Mouse (Mus musculus) megakaryocyte-erythroid progenitor cell, adult 5-6 weeks (primary cell): ENCODE data around the gene Inhbc. TPM values are rescaled to one million over a fixed set of nuclear protein-coding genes. Genes with fewer than 3 reads are reported as not detected.
"Not testable (repeated sequence)": the region's sequence is repeated elsewhere in the genome, so short reads cannot be mapped to it uniquely, and the experiment has no call there.

Experiments
- ATAC-seq: replicated peaks from 2 replicates; pipeline ENCODE4 v1.8.0; 2016; ENCODE audit warnings: mild to moderate bottlenecking, inconsistent platforms; ENCODE audit not compliant: severe bottlenecking, poor library complexity, low FRiP score, low TSS enrichment
- total RNA-seq, 2 experiments: library from RNA; stranded (forward) in 1 of 2; stranded (reverse) in 1 of 2; fragments of 200-1000, 215-1000 nt in 1 of 2; fragments of >200 nt in 1 of 2; fragmentation: Nextera tagmentation in 1 of 2; gene quantifications; 2 replicates each; pipeline ENCODE4 v1.2.3; 2014 to 2017

Gene Inhbc
- total RNA-seq, 2 experiments from 2014 or later = not detected

DNA sequence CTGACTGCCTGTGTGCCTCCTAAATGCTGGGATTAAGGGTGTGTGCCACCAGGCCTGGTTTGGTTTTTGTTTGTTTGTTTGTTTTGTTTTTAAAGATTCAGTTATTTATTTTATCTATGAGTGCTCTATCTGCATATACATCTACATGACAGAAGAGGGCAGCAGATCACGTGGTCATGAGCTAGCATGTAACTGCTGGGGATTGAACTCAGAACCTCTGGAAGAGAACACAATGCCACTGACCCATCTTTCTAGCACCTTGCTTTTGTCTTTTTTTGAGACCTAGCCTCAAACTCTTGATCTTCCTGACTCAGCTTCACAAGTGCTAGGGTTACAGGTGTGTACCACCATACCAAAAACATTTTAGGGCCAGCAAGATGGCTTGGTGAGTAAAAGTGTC is 35.0 kb downstream of the Inhbc start:
- ATAC-seq = no peak

DNA sequence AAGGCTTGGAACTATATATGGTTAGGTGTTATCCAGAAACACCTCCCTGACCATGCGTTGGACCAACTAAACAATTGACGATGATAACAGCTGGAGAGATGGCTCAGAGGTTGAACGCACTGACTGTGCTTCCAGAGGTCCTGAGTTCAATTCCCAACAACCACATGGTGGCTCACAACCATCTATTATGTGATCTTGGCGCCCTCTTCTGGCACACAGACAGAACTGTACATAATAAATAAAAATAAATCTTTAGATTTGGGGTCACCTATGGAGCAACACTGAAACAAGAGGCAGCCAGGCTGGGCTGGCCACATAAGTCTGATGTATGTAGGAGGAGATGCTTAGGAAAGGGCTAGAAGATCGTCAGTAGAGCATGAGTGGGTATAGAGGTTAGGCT is 37.1 kb downstream of the Inhbc start:
- ATAC-seq = no peak

DNA sequence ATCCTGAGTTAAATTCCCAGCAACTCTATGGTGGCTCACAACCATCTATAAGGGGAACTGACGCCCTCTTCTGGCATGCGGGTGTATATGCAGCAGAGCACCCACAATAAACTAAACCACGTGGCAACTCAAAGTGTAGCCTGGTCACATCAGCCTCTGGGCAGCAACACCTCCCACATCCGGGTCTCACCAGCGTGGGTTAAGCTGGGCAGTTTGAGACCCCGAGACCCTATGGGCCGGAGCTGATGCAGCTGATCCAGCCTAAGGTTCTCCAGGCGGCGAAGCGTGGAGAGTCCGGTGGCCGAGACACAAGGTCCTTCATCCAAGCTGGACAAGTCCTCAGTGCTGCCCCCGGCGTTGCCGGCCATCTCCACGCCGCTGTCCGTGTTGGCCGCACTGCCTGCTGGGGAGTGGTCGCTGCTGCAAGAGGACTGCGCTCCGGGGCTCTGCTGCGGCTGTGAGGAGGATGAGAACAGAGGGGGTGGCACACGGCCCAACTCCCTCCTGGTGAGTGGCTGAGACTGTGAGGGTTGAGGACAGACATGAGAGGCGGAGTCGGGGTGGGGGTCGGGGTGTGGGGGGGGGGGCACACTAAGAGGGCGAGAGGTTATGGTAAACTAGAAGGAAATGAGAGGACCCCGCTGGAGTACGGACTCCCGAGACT is 37.9 kb downstream of the Inhbc start:
- ATAC-seq = peak; percentile 42

DNA sequence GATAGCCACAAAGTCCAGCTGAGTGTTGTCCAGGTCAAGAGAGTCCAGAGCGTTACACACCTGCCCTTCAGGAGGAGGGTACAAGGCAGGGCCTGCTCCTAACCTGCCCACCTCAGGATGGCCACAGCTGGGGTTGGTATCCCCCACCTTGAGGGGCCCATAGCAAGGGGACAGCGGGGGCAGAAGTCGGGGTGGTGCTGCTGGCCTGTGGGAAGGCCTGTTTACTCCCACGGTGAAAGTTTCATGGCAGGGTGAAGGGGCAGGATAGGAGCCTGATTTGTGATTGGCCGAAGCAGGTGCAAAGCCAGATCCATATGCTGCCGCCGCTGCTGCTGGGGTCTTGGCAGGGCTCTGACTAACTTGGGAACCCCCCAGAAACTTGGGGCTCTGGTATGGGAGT is 40.0 kb downstream of the Inhbc start:
- no peak for ATAC-seq

DNA sequence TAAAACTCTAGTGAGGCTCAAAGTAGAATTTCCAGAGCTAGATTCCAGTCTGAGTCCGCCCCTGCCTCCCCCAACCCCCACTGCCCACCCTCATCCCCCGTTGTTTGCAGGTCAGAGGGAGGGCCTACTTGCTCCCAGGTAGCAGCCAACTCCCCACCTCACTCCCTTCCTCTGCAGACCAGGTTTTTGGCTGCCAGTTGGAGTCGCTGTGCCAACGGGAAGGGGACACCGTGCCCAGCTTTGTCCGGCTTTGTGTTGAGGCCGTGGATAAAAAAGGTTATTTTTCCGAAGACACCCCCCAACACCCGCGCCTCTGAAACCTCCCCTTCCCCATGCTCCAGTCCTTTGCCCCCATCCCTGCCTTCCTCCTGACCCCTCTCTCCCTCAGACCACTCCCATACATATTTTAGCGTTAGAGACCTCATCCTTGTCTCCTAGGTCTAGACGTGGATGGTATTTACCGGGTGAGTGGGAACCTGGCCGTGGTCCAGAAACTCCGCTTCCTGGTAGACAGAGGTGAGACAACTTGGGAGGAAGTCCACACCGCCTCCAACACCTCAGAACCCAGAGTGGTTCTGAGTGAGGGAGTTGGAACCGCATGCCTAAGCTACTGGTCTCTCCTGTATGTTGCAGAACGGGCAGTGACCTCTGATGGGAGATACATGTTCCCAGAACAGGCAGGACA is 42.6 kb downstream of the Inhbc start:
- ATAC-seq = no peak

DNA sequence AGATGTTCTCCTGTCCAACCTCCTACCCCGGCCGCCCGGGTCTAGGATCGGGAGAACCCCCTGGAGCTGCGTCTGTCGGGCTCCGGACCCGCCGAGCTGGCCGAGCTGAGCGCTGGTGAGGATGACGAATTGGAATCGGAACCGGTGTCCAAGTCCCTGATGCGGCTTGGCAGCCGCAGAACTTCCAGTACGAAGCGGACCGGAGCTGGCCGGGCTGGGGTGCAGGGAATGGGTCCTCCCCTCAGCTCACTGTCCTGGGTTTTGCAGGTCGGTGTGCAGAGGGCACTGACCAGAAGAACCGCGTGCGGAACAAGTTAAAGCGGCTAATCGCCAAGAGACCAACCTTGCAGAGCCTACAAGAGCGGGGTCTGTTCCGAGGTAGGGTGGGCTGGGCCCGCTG is 43.4 kb downstream of the Inhbc start:
- ATAC-seq = no peak

DNA sequence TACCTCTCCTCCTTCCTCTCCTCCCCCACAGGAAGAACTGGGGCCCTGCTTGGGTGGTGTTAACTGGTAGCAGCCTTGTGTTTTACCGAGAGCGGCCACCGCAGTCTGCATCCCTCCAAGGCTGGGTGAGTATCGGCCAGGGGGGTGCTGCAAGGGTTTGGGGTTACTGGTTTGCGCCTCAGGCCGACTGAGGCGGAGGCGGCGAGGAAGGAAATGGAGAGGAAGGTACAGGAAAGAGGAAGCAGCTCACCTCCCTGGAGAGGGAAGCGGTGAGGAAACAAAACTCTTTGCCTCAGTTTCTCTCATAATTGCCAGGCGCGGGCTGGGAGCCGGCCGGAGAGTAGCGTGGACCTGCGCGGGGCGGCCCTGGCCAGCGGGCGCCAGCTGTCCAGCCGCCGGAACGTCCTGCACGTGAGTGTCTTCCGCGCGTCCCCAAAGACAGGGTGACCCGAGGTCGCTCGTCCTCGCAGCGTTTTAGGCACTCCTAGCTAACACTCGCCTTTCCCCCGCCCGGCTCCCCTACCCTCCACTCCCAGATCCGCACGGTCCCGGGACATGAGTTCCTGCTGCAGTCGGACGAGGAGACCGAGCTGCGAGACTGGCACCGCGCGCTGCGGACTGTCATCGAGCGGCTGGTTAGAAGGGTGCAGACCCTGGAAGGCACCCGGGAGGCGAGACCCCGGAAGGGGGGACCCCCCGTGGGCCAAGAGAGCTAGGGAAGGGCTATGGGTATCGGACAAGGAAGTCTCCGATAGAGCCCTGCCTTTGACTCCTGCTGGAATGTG is 44.0 kb downstream of the Inhbc start:
- ATAC-seq = 0 out of 2 replicates have a peak, but pooled peaks have one; percentile 10

DNA sequence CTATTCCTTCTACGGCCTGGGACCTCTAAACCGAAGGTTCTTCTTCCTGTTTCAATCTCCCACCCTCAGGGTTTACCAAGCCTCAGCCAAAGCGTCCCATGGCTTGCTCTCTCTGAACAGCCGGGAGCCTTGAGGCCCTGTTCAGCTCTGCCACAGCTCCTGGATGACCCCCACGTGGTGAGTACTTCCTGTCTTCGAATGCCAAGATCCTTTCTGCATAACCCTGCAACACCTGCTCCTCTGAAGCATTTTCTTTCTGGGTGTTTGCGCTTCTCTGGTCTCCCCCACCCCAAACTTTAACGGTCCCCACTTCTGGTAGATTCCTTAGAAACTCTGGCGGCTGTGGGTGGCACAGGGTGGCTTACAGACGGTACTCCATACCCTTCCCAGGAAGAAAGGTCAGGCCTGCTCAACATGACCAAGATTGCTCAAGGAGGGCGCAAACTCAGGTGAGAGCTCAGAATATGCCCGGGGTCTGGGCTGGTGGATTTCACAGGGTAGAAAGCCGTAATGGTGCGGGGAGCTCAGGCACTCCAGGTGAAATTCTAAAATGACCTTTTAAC is 44.7 kb downstream of the Inhbc start:
- ATAC-seq = no peak

DNA sequence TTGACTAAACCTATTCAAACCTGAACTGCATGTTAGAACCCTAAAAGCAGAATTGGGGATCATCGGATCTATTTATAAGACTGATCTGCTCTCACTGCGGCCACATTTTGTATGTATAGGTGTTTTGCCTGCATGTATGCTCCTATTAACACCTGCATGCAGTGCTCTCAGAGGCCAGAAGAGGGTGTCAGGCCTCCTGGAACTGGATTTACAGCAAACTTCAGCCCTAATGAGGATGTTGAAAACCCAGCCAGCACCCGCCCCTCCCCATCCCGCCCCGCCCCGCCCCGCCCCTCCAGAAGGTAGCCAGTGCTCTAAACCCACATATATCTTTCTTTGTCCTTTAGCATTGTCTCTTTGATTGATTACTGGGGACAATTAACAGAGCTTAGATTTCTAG is 45.7 kb downstream of the Inhbc start:
- peak; percentile 81 for ATAC-seq

DNA sequence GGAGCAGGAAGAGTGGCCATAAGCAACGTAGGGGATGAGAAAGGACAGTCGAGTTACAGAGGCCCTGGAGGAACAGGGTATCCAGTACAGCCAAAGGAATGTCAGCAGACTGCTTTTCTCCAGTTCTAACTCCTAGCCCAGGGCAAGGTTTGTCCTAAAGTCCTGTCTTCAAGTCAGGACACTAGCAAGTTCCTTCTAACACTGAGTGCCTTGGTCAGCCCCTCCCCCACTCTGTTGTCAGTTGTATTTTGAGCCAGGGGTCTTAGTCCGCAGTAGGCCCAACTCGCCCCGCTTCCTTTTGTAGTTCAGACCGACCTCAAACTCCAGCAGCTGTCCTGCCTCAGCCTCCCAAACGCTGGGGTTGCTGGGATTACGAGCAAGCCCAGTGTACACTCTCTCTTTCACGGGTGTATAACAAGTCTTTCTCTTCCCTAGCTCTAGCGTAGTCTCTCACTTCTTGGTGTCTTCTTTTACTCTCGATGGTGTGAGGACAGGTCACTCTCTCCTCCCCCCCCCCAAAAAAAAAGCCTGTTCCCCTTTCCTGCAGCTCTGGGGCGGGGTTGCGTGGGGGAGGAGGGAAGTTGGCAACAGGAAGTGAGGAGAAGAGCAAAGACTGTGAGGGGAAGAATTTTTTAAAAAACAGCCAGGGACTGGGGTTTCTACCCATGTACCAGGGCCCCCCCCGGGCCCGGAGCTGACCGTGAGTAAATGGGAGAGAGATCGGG is 46.9 kb downstream of the Inhbc start:
- 0 out of 2 replicates have a peak, but pooled peaks have one; percentile 15 for ATAC-seq

DNA sequence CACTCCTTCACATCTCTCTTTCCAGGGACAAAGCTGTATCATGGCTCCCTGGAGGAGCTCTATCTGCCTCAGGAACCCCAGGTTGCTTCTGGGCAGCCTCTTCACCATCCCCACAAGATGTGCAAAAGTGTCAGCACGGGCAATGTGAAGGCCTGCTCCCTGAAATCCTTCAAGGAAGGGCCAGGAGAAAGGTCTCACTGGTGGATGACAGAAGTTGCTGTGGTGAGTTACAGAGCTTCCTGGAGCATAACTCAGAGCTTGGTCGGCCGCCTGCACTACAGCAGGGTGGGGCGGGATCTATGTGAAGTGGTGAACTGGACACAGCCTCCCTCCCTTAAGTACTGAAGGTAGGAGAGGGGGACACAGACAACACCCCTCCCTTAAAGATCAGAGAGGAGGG is 47.6 kb downstream of the Inhbc start:
- ATAC-seq = no peak

DNA sequence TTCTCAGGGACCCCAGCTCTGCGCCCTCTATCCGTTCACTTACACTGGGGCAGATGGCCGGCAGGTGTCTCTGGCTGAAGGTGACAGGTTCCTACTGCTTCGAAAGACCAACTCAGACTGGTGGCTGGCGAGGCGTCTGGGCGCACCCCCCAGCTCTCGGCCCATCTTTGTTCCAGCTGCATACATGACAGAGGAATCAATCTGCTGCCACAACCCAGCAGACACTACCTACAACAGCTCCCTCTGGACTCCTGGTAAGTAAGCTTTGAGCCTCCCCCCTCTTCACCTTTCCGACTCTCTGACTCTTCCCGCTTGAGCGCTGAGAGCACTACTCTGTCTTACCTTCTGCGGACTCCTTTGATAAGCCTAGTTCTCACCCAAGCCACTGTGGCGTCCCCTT is 48.1 kb downstream of the Inhbc start:
- no peak for ATAC-seq

DNA sequence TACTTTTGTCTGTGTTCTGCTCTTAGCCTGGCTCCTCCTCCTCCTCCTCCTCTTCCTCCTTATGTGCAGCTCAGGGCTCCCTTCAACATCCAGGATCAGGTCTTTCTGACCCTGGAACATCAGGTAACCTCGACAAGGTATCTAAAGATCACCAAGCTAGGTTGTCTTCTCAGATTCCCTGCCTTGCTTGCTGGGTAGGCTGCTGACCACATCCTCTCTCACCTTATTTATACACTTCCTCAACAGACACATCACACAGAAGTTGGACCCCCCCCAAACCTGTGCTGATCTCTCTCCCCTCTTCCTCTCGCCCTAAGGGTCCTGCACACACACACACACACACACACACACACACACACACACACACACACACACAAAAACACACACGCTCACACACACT is 48.6 kb downstream of the Inhbc start, which contains the start of gene Arhgap9:
Arhgap9 (plus strand) TSS at position 344 of the 400 bp plus-strand sequence.
- ATAC-seq = no peak

DNA sequence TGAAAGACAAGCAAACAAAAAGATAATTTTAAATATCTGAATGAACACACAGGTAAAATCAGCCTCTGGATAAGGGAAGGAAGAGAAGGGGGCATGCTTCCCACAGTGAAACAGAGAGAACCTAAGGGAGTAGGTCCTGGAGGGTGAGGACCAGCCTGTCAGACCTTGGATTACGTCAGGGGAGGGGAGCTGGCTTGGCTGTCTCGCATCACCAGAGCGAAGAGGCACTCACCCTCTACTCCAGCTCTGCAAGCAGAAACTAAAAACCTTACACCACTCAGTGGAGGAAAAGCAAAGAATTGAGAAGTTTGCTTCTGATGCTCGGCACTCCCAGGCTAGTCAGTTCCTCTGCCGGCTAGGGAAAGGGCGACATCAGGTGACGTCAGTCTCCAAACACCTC is 50.3 kb downstream of the Inhbc start:
- no peak for ATAC-seq

DNA sequence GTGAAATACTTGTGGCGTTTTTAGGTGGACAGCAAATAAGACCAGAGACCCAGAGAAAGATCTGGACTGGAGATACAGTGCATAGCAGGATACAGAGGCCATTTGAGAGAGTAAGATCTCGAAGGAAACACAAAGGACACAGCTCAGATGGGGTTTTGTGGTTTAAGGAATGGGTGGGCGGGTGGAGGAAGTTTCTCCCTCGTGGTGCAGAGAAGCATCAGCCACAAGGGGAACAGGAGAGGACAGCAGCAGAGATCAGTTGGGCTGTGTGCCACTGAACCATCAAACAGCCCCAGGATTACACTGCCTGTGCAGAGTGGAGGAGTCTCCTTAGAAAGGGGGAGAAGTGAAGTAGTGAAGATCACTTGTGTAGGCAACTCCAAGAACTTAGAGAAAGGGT is 52.2 kb downstream of the Inhbc start:
- ATAC-seq = peak; percentile 35

DNA sequence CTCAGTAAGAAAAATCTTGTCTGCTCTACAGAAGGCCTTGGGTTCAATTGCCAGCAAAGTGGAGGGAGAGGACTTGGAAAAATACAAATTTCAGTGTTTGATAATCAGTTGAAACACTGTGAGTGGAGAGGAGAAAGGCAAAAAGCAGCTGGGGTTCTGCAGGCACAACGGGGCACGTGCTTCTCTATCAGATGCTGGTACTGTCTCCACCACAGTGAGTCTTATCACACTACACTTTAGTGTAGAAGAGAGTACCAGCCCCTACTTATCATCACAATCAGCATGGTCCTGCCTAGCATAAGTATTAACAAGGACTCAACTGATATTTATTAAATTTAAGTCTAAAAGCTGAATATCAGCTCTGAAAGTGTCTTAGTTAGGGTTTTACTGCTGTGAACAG is 53.0 kb downstream of the Inhbc start:
- ATAC-seq = peak; percentile 78

DNA sequence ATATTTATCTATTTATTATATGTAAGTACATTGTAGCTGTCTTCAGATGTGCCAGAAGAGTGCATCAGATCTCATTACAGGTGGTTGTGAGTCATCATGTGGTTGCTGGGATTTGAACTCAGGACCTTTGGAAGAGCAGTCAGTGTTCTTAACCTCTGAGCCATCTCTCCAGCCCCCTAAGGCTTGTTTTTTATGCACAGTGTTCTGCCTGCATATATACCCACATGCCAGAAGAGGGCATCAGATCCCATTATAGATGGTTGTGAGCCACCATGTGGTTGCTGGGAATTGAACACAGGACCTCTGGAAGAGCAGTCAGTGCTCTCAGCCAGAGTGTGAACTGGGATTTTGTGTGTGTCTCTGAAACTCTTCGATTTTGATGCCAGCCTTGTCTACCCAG is 55.3 kb downstream of the Inhbc start:
- not testable (repeated sequence) for ATAC-seq

DNA sequence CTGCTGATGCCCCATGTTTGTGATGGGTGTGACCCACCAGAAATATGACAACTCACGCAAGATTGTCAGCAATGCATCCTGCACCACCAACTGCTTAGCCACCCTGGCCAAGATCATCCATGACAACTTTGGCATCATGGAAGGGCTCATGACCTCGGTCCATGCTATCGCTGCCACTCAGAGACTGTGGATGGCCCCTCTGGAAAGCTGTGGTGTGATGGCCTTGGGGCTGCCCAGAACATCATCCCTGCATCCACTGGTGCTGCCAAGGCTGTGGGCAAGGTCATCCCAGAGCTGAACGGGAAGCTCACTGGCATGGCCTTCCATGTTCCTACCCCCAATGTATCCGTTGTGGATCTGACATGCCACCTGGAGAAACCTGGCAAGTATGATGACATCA is 56.7 kb downstream of the Inhbc start:
- ATAC-seq = not testable (repeated sequence)

DNA sequence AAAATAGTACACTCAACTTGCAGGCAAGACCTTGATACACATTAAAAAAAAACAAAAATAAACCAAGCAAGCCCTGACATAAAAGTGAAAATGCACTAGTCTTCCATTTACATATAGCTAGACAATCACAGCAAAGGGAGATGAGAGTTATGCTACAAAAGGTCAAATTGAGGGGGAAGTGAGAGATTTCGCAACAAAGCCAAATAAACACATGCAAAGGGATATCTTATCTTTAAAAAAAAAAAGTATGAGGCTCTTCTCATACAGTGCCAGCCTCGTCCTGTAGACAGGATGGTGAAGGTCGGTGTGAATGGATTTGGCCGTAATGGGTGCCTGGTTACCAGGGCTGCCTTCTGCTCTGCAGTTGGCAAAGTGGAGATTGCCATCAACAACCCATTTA is 57.4 kb downstream of the Inhbc start:
- ATAC-seq = no peak

DNA sequence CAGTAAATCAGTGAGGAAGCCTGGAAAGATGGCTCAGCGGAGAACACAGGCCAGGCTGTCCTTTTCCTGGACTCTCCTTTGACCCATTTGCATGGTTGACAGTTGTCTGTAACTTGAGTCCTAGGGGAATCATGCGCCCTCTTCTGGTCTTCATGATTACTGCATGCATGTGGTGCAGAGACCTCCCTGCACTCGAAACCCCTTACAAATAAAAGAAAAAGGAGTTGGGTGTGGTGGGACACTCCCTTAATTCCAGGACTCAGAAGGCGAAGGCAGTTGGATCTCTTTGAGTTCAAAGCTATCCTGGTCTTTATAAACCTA is 57.9 kb downstream of the Inhbc start:
- ATAC-seq = peak; percentile 67
